ENCODE assay signal across 21 mouse cellular contexts in the genomic region with DNA sequence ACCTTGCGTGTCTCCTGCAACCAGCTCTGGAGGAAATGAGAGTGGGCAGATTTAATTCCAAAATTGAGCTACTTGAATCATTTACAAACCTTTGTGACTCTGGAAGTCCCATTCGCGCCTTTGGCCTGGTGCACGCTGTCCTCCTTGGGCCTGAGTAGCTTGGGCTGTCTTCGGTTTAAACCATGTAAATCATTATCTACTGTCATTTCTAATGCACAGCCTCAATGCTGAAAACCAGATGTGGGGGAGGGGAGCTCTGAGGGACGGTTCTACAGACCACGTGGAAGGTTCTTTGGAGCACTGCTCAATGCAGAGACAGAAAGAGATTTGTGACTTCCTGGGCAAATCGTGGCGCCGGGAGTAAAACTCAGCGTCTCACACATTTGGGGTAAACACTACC.
DNase-seq lines count a peak whose midpoint lies in the region; ATAC-seq lines count a peak whose summit lies in the region.
"Had no signal": no experiment of that assay in that cellular context is flagged by ENCODE, and none has a peak within 500 bp of the region (broad histone marks: within the 10 kb centered on the region; RNA-seq: fewer than 3 reads in every experiment).

No protein-coding gene starts in this region.

- no peaks in the 10 kb centered on the region for H3K27me3 ChIP-seq in hindbrain, embryonic 15.5 days
- no peaks in the 10 kb centered on the region for H3K27me3 ChIP-seq in hindbrain, embryonic 12.5 days
- no peaks in the 10 kb centered on the region; the same call in 1 of the 2 replicates for H3K27me3 ChIP-seq in midbrain, embryonic 12.5 days
- H3K27me3 ChIP-seq in midbrain, embryonic 14.5 days (ENCODE audit: control insufficient read depth, insufficient read depth, low read length): no peaks in the 10 kb centered on the region
- no peaks in the 10 kb centered on the region for H3K27me3 ChIP-seq in kidney, embryonic 15.5 days
- no peaks in the 10 kb centered on the region for H3K27me3 ChIP-seq in neural tube, embryonic 15.5 days (replicated peaks)
- H3K27me3 ChIP-seq: forebrain, embryonic 13.5 days; Patski had no signal

- no peak overlapping the region for H3K9ac ChIP-seq in hindbrain, embryonic 15.5 days
- no peak overlapping the region for H3K9ac ChIP-seq in hindbrain, embryonic 12.5 days
- H3K9ac ChIP-seq in midbrain, embryonic 12.5 days (replicated peaks): no peak overlapping the region
- H3K9ac ChIP-seq in midbrain, embryonic 14.5 days (replicated peaks; ENCODE audit: low read length): no peak overlapping the region
- H3K9ac ChIP-seq in kidney, embryonic 15.5 days: no peak overlapping the region
- no peak overlapping the region for H3K9ac ChIP-seq in neural tube, embryonic 15.5 days (replicated peaks)
- H3K9ac ChIP-seq: forebrain, embryonic 13.5 days had no signal

- no peaks in the 10 kb centered on the region for H3K36me3 ChIP-seq in hindbrain, embryonic 15.5 days
- H3K36me3 ChIP-seq in hindbrain, embryonic 12.5 days: no peaks in the 10 kb centered on the region
- no peaks in the 10 kb centered on the region for H3K36me3 ChIP-seq in midbrain, embryonic 12.5 days
- H3K36me3 ChIP-seq in midbrain, embryonic 14.5 days (ENCODE audit: control insufficient read depth, insufficient read depth, low read length): no peaks in the 10 kb centered on the region
- no peaks in the 10 kb centered on the region for H3K36me3 ChIP-seq in kidney, embryonic 15.5 days
- H3K36me3 ChIP-seq in neural tube, embryonic 15.5 days: no peaks in the 10 kb centered on the region

- DNase-seq in midbrain, embryonic 14.5 days: no peak
- DNase-seq in frontal cortex, postnatal 14 days (ENCODE audit: low spot score in 2 of 2): no peak
- no peak for DNase-seq in spleen, postnatal 36 days (ENCODE audit: low spot score in 2 of 2)
- DNase-seq: B cell, adult 2 months; cerebellum, postnatal 14 days; embryo, embryonic 11 days; heart, adult 11 months; lung, adult 2 months; right cerebral cortex, postnatal 25 days; thymus, postnatal 25 days had no signal

- H3K4me3 ChIP-seq in hindbrain, embryonic 15.5 days: no peak overlapping the region
- no peak overlapping the region for H3K4me3 ChIP-seq in hindbrain, embryonic 12.5 days
- no peak overlapping the region for H3K4me3 ChIP-seq in midbrain, embryonic 12.5 days
- no peak overlapping the region for H3K4me3 ChIP-seq in midbrain, embryonic 14.5 days (replicated peaks; ENCODE audit: low read depth, low read length)
- no peak overlapping the region for H3K4me3 ChIP-seq in kidney, embryonic 15.5 days (replicated peaks)
- H3K4me3 ChIP-seq in neural tube, embryonic 15.5 days (replicated peaks): no peak overlapping the region
- H3K4me3 ChIP-seq: forebrain, embryonic 13.5 days; layer of hippocampus, adult 2 months had no signal

- H3K27ac ChIP-seq in hindbrain, embryonic 15.5 days (replicated peaks): peak overlapping the region; percentile 51; the same call in 1 of the 2 replicates
- H3K27ac ChIP-seq in hindbrain, embryonic 12.5 days: no peak overlapping the region
- peak overlapping the region; percentile 39 for H3K27ac ChIP-seq in midbrain, embryonic 12.5 days (replicated peaks)
- no peak overlapping the region for H3K27ac ChIP-seq in midbrain, embryonic 14.5 days (replicated peaks; ENCODE audit: low read depth, low read length)
- peak overlapping the region; percentile 71 for H3K27ac ChIP-seq in kidney, embryonic 15.5 days
- peak overlapping the region; percentile 72 for H3K27ac ChIP-seq in neural tube, embryonic 15.5 days (replicated peaks)
- H3K27ac ChIP-seq: forebrain, embryonic 13.5 days; macrophage; stomach, postnatal 0 days had no signal

- WGBS in hindbrain, embryonic 15.5 days: 80% methylated on average over 11 of the region's 11 CpGs
- WGBS in hindbrain, embryonic 12.5 days: 79% methylated on average over 11 of the region's 11 CpGs
- 80% methylated on average over 11 of the region's 11 CpGs for WGBS in midbrain, embryonic 12.5 days
- 77% methylated on average over 11 of the region's 11 CpGs for WGBS in midbrain, embryonic 14.5 days
- 44% methylated on average over 11 of the region's 11 CpGs for WGBS in kidney, embryonic 15.5 days
- WGBS in neural tube, embryonic 15.5 days: 80% methylated on average over 11 of the region's 11 CpGs

- H3K4me2 ChIP-seq in hindbrain, embryonic 15.5 days: no peak overlapping the region
- no peak overlapping the region for H3K4me2 ChIP-seq in hindbrain, embryonic 12.5 days (replicated peaks)
- H3K4me2 ChIP-seq in midbrain, embryonic 12.5 days (replicated peaks): no peak overlapping the region
- H3K4me2 ChIP-seq in midbrain, embryonic 14.5 days (ENCODE audit: low read length): no peak overlapping the region
- H3K4me2 ChIP-seq in kidney, embryonic 15.5 days: no peak overlapping the region
- H3K4me2 ChIP-seq in neural tube, embryonic 15.5 days: no peak overlapping the region
- H3K4me2 ChIP-seq: forebrain, embryonic 13.5 days had no signal

- ATAC-seq in hindbrain, embryonic 15.5 days (ENCODE audit: low FRiP score, low read depth): no peak
- ATAC-seq in hindbrain, embryonic 12.5 days (ENCODE audit: low FRiP score): no peak
- no peak for ATAC-seq in midbrain, embryonic 12.5 days (ENCODE audit: low FRiP score, low read depth)
- no peak for ATAC-seq in midbrain, embryonic 14.5 days (ENCODE audit: low FRiP score, low TSS enrichment)
- ATAC-seq in kidney, embryonic 15.5 days (replicated peaks; ENCODE audit: low FRiP score): peak; percentile 41; the same call in 1 of the 2 replicates
- ATAC-seq in neural tube, embryonic 15.5 days (ENCODE audit: low FRiP score): no peak
- ATAC-seq: forebrain, embryonic 13.5 days; midbrain, embryonic 16.5 days had no signal

- 0 out of 2 replicates have a peak, but pooled peaks cover 8% of the 10 kb centered on the region for H3K4me1 ChIP-seq in hindbrain, embryonic 15.5 days (replicated peaks)
- 0 out of 2 replicates have a peak, but pooled peaks cover 3% of the 10 kb centered on the region for H3K4me1 ChIP-seq in hindbrain, embryonic 12.5 days
- 0 out of 2 replicates have a peak, but pooled peaks cover 5% of the 10 kb centered on the region for H3K4me1 ChIP-seq in midbrain, embryonic 12.5 days
- H3K4me1 ChIP-seq in midbrain, embryonic 14.5 days (ENCODE audit: control insufficient read depth, insufficient read depth, low read length): no peaks in the 10 kb centered on the region
- H3K4me1 ChIP-seq in kidney, embryonic 15.5 days: peaks cover 10% of the 10 kb centered on the region; the same call in 1 of the 2 replicates
- H3K4me1 ChIP-seq in neural tube, embryonic 15.5 days: peaks cover 10% of the 10 kb centered on the region; the same call in 1 of the 2 replicates
- H3K4me1 ChIP-seq: forebrain, embryonic 13.5 days had no signal

- no peaks in the 10 kb centered on the region for H3K9me3 ChIP-seq in hindbrain, embryonic 15.5 days
- H3K9me3 ChIP-seq in hindbrain, embryonic 12.5 days (replicated peaks): no peaks in the 10 kb centered on the region
- no peaks in the 10 kb centered on the region for H3K9me3 ChIP-seq in midbrain, embryonic 12.5 days
- no peaks in the 10 kb centered on the region for H3K9me3 ChIP-seq in midbrain, embryonic 14.5 days (ENCODE audit: control insufficient read depth, low read length)
- H3K9me3 ChIP-seq in kidney, embryonic 15.5 days (replicated peaks): no peaks in the 10 kb centered on the region
- no peaks in the 10 kb centered on the region for H3K9me3 ChIP-seq in neural tube, embryonic 15.5 days (replicated peaks)

Comparison
In these comparisons a context has a peak if more than half of its experiments do, and no peak if none do; other contexts are left out.
1. H3K27ac ChIP-seq: peak in hindbrain, embryonic 15.5 days (single experiment), midbrain, embryonic 12.5 days (single experiment), kidney, embryonic 15.5 days (single experiment) and neural tube, embryonic 15.5 days (single experiment); none in hindbrain, embryonic 12.5 days (single experiment) and midbrain, embryonic 14.5 days (single experiment).